Mouse (Mus musculus) midbrain, embryonic 13.5 days (tissue): Measurements from ENCODE around the gene Zbp1. TPM values are rescaled to one million over a fixed set of nuclear protein-coding genes. Genes with fewer than 3 reads are reported as not detected.

Experiments
- ATAC-seq: fragments of 200-750 bp; cut with Nextera tagmentation; 2 replicates; pipeline ENCODE4 v1.8.0; 2017; ENCODE audit warnings: mild to moderate bottlenecking, moderate TSS enrichment, moderate library complexity
- H3K27ac ChIP-seq: fragments of 300-500 bp; sonication (generic); 2 replicates; pipeline ENCODE4 v1.5.1; 2015; ENCODE audit warnings: inconsistent platforms, mild to moderate bottlenecking, moderate library complexity
- H3K27me3 ChIP-seq: fragments of 300-500 bp; sonication (generic); 2 replicates; pipeline ENCODE4 v1.6.1; 2015; ENCODE audit warnings: mild to moderate bottlenecking, inconsistent platforms
- H3K36me3 ChIP-seq: fragments of 300-500 bp; sonication (generic); 2 replicates; pipeline ENCODE4 v1.6.1; 2015; ENCODE audit warnings: mild to moderate bottlenecking, inconsistent platforms
- H3K4me1 ChIP-seq: fragments of 300-500 bp; sonication (generic); replicated peaks from 2 replicates; pipeline ENCODE4 v1.6.1; 2015; ENCODE audit warnings: inconsistent platforms
- H3K4me2 ChIP-seq: fragments of 300-500 bp; sonication (generic); replicated peaks from 2 replicates; pipeline ENCODE4 v1.6.1; 2015; ENCODE audit warnings: moderate library complexity, mild to moderate bottlenecking, inconsistent platforms
- H3K4me3 ChIP-seq: fragments of 300-500 bp; sonication (generic); replicated peaks from 2 replicates; pipeline ENCODE4 v1.5.1; 2015; ENCODE audit warnings: mild to moderate bottlenecking, inconsistent platforms
- H3K9ac ChIP-seq: fragments of 300-500 bp; sonication (generic); replicated peaks from 2 replicates; pipeline ENCODE4 v1.6.1; 2015; ENCODE audit warnings: mild to moderate bottlenecking, inconsistent platforms
- H3K9me3 ChIP-seq: fragments of 300-500 bp; sonication (generic); 2 replicates; pipeline ENCODE4 v1.6.1; 2016; ENCODE audit warnings: mild to moderate bottlenecking, inconsistent platforms
- WGBS: fragments of 180-500 bp; shearing (Covaris S2); methylation state at CpG from one replicate; pipeline ENCODE4 v1.1.7; 2015; 5-methylcytosine and 5-hydroxymethylcytosine counted together
- polyA plus RNA-seq: library from polyadenylated mRNA; unstranded; fragments of >200 nt; fragmentation: Nextera tagmentation; extraction: Ambion mirVana; gene quantifications from 2 replicates; pipeline ENCODE4 v1.2.1, GENCODE M21; 2015

Gene Zbp1
- polyA plus RNA-seq, 1 experiment from 2014 or later = 0.50 TPM

DNA sequence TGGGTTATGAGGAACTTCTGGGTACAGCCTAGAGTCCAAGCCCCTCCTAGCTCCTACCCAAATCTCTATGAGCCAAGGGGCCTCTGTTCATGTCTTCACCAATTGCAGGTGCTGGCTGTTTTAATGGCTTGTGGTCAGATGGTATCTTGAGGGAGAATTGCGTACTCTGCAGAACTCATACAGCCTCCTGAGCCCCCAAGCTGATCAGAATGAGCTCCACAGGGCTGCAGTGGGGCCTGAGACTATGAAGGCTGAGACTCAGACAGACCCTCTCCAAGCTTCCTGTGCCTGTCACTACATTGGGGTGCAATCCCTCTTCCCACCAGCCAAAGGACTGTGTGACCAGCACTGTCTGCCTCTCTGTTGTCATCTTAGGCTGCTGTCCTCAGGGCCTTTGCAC lies 46.3 kb downstream of the Zbp1 start:
- ATAC-seq = no peak
- peak overlapping the region; percentile 96 for H3K27ac ChIP-seq
- H3K4me1 ChIP-seq = peaks cover 36% of the 10 kb centered on the region

DNA sequence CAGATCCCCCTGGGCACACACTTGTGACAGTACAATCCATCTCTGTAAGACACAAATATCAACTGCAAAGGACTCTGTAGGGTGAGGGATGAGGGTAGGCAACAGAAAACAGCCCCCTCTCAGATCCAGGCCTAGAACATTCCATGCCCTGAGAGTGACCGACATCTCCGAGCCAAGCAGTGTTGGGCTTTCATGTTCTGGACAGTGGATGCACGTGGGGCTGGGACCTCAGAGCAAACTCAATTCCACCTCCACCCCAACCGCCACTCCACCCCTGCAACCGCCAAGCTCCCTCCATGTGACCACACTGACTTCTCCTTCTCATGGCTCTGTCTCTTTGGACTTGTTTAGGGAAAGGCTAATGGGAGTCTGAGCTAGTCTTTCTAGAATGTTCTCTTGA lies 46.8 kb downstream of the Zbp1 start:
- Histone ChIP-seq H3K4me2 (peak overlapping the region; percentile 55), H3K9me3 (no peaks in the 10 kb centered on the region), H3K27ac (peak overlapping the region; percentile 96), H3K36me3 (no peaks in the 10 kb centered on the region), H3K4me1 (peaks cover 36% of the 10 kb centered on the region), H3K9ac (peak overlapping the region; percentile 53; the same call in 1 of the 2 replicates), H3K27me3 (no peaks in the 10 kb centered on the region), H3K4me3 (no peak overlapping the region)
- 86% methylated on average over 5 of the region's 5 CpGs for WGBS
- no peak for ATAC-seq

More for the DNA sequence above, 46.3 kb downstream of the Zbp1 start:
- Histone ChIP-seq H3K9me3 (no peaks in the 10 kb centered on the region), H3K4me3 (no peak overlapping the region), H3K4me2 (no peak overlapping the region), H3K9ac (no peak overlapping the region), H3K36me3 (no peaks in the 10 kb centered on the region), H3K27me3 (no peaks in the 10 kb centered on the region)
- WGBS = 85% methylated on average over 1 of the region's 1 CpGs

DNA sequence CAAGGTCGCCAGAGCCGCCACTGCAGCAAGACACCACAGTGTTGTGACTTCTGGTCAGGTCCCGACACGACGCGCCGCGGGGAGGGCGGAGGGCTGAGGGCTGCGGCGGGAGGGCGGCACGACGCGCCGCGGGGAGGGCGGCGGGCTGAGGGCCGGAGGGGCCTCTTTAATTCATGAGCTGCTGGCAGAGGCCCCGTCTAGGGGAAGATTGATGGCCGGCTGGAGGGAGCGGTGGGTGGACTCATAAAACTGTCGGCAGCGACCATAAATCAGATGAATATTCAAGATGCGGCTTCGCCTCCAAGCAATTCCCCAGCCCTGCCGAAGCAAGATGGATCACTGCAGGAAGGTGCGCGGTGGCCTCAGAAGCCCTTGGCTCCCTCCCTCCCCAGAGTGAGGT lies 47.3 kb downstream of the Zbp1 start:
- 2% methylated on average over 29 of the region's 30 CpGs for WGBS
- peaks cover 36% of the 10 kb centered on the region for H3K4me1 ChIP-seq
- H3K36me3 ChIP-seq = no peaks in the 10 kb centered on the region
- peak overlapping the region; percentile 53; the same call in 1 of the 2 replicates for H3K9ac ChIP-seq
- H3K27ac ChIP-seq = peak overlapping the region; percentile 96
- peak overlapping the region; percentile 20 for H3K4me3 ChIP-seq
- ATAC-seq = 0 out of 2 replicates have a peak, but pooled peaks have one; percentile 3
- no peaks in the 10 kb centered on the region for H3K27me3 ChIP-seq
- peak overlapping the region; percentile 55 for H3K4me2 ChIP-seq
- H3K9me3 ChIP-seq = no peaks in the 10 kb centered on the region

DNA sequence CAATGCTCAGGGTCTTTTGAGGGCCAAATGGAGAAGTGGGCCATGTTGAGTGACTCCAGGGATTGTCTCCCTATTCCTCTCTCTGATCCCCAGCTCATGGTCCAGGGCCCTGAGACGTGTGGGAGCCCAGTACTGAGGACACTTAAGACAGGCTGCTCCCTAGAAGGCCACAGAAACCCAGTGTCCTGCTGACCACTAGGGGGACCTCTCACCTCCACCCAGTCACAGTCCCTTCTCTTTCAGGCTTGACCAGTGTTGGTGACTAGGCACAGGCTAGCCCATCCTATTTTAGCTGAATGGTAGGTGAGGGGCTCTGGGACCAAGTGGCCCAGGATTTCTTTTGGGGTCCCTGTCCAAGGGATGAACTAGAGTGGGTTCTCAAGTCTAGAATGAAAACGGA lies 48.0 kb downstream of the Zbp1 start:
- Histone ChIP-seq H3K4me3 (no peak overlapping the region), H3K9me3 (no peaks in the 10 kb centered on the region), H3K4me1 (peaks cover 36% of the 10 kb centered on the region), H3K27ac (peak overlapping the region; percentile 96), H3K36me3 (no peaks in the 10 kb centered on the region), H3K27me3 (no peaks in the 10 kb centered on the region), H3K9ac (no peak overlapping the region), H3K4me2 (no peak overlapping the region)
- 60% methylated on average over 2 of the region's 2 CpGs for WGBS
- ATAC-seq = no peak

DNA sequence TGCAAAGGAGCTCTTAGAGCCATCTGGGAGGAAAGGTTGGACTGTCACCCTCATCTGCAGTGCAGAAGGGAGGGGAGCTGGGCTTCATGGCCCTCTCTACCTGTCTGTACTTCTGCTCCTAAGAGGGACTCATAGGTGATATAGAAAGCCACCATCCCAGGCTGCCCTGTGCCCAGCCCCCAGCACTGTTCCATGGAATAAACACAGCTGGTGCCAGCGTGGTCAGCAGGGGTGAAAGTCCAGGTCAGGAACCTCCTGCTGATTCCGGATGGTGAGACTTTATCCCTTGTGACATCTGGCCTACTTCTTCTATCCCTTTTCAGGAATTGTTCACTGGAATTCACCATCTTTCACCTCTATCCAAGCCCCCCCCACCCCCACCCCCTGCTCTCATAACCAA lies 48.6 kb downstream of the Zbp1 start:
- Histone ChIP-seq H3K4me2 (no peak overlapping the region), H3K9ac (no peak overlapping the region), H3K27me3 (no peaks in the 10 kb centered on the region), H3K4me1 (peaks cover 36% of the 10 kb centered on the region), H3K36me3 (no peaks in the 10 kb centered on the region), H3K9me3 (no peaks in the 10 kb centered on the region), H3K27ac (no peak overlapping the region), H3K4me3 (no peak overlapping the region)
- ATAC-seq = no peak
- WGBS = 80% methylated on average over 2 of the region's 2 CpGs

DNA sequence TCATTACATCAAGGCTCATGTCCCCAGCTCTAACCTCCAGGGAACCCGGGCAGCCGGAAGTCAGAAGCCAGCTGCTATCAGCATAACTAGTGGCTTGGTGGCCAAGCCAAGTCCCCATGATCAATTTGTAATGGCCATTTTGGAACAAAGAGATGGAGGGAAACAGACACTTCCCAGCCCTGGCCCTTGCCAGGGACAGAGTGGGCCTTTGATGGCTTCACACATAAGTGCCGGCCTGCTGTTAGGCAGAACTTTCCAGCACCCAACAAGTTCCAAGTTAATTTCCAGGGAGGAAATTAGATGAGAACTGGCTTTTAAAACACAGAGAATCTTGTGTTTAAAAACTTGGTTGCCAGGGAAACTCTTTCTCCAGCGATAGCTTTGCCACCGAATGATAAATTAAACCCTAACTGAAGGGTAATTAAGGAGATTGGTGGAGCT lies 50.3 kb downstream of the Zbp1 start:
- Histone ChIP-seq H3K9me3 (no peaks in the 10 kb centered on the region), H3K4me1 (peaks cover 23% of the 10 kb centered on the region), H3K4me3 (no peak overlapping the region), H3K9ac (no peak overlapping the region), H3K27ac (no peak overlapping the region), H3K27me3 (no peaks in the 10 kb centered on the region), H3K36me3 (no peaks in the 10 kb centered on the region), H3K4me2 (no peak overlapping the region)
- 67% methylated on average over 5 of the region's 5 CpGs for WGBS
- no peak for ATAC-seq

DNA sequence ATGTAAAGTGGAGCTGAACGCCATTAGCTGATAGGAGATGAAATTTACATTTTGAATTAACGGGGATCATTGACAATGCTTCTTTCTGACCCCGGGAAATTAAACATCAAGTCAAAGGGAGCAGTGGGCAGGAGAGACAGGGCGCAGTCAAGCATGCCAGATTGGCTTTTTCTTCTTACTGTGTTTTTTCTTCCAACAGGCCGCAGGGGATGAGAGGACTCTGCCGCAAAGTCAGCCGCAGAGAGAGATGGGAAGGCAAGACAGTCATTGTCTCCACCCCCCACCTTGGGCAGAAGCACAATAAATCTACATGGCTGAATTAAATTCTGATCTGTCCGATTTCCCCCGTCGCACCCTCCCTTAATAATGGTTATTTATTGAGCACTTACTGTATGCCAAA lies 53.4 kb downstream of the Zbp1 start:
- 81% methylated on average over 10 of the region's 10 CpGs for WGBS
- 0 out of 2 replicates have a peak, but pooled peaks cover 5% of the 10 kb centered on the region for H3K4me1 ChIP-seq
- no peaks in the 10 kb centered on the region for H3K36me3 ChIP-seq
- no peak overlapping the region for H3K9ac ChIP-seq
- no peak for ATAC-seq
- no peak overlapping the region for H3K4me2 ChIP-seq
- no peak overlapping the region for H3K27ac ChIP-seq
- no peaks in the 10 kb centered on the region for H3K27me3 ChIP-seq
- H3K4me3 ChIP-seq = no peak overlapping the region
- no peaks in the 10 kb centered on the region for H3K9me3 ChIP-seq

DNA sequence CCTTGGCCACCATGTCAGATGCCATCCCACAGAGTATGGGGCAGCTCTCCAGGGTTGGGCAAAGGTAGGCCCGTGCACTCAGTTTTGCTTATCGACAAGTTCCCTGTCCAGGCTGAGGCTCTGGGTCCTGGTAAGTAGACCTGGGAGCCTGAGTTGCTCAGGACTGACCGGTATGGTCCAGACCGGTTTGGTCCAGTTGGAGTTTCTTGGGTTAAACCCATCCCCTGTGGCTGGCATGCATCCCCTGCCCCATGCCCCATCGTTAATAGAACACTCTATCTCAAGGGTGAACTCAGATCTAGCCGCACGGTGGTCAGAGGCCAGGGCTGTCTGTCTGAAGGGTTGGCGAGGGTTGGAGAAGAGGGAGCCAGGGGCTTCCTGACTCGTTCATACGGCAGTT lies 53.8 kb downstream of the Zbp1 start:
- no peak for ATAC-seq
- H3K9ac ChIP-seq = no peak overlapping the region
- no peak overlapping the region for H3K27ac ChIP-seq
- H3K4me1 ChIP-seq = 0 out of 2 replicates have a peak, but pooled peaks cover 5% of the 10 kb centered on the region
- no peak overlapping the region for H3K4me3 ChIP-seq
- 84% methylated on average over 10 of the region's 10 CpGs for WGBS
- no peak overlapping the region for H3K4me2 ChIP-seq
- no peaks in the 10 kb centered on the region for H3K9me3 ChIP-seq
- H3K36me3 ChIP-seq = no peaks in the 10 kb centered on the region
- no peaks in the 10 kb centered on the region for H3K27me3 ChIP-seq

DNA sequence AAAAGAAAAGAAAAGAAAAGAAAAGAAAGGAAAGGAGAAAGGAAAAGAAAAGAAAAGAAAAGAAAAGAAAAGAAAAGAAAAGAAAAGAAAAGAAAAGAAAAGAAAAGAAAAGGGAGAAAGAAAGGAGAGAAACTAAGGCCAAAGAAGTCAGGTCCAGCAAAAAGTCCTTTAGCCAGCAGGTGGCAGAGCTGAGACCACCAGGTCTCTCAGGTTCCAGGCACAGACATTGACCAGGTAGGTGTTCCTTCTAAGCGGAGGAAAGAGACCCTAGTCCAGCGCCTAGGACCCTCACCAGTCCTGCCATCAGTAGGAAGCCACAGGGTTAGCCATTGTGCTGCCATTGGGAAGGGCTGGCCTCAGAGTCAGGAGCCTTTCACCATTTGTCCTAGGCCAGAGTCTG lies 54.4 kb downstream of the Zbp1 start:
- 0 out of 2 replicates have a peak, but pooled peaks cover 5% of the 10 kb centered on the region for H3K4me1 ChIP-seq
- 40% methylated on average over 2 of the region's 2 CpGs for WGBS
- H3K4me2 ChIP-seq = no peak overlapping the region
- H3K9ac ChIP-seq = no peak overlapping the region
- H3K27ac ChIP-seq = no peak overlapping the region
- H3K4me3 ChIP-seq = no peak overlapping the region
- H3K27me3 ChIP-seq = no peaks in the 10 kb centered on the region
- no peaks in the 10 kb centered on the region for H3K36me3 ChIP-seq
- no peaks in the 10 kb centered on the region for H3K9me3 ChIP-seq
- ATAC-seq = no peak

DNA sequence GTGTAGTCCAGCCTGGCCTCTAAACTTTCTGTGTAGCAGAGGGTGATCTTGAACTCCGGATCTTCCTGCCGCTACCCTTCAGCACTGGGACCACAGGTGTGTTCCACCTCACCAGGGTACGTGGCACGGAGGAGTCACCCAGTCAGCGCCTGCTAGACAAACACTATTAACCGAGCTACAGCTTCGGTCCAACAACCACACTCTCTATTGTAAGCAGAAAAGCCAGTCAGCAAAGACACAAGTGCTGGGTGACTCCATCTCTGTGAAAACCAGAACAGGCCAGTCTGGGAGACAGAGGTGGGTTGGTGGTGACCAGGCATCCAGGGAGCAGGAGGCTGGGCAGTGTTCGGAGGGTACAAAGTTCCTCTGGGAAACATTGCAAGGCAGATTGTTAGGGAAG lies 55.3 kb downstream of the Zbp1 start:
- WGBS = 87% methylated on average over 8 of the region's 8 CpGs
- H3K36me3 ChIP-seq = no peaks in the 10 kb centered on the region
- H3K4me3 ChIP-seq = no peak overlapping the region
- H3K9me3 ChIP-seq = no peaks in the 10 kb centered on the region
- H3K27me3 ChIP-seq = no peaks in the 10 kb centered on the region
- ATAC-seq = no peak
- H3K4me2 ChIP-seq = no peak overlapping the region
- no peak overlapping the region for H3K27ac ChIP-seq
- 0 out of 2 replicates have a peak, but pooled peaks cover 5% of the 10 kb centered on the region for H3K4me1 ChIP-seq
- no peak overlapping the region for H3K9ac ChIP-seq

DNA sequence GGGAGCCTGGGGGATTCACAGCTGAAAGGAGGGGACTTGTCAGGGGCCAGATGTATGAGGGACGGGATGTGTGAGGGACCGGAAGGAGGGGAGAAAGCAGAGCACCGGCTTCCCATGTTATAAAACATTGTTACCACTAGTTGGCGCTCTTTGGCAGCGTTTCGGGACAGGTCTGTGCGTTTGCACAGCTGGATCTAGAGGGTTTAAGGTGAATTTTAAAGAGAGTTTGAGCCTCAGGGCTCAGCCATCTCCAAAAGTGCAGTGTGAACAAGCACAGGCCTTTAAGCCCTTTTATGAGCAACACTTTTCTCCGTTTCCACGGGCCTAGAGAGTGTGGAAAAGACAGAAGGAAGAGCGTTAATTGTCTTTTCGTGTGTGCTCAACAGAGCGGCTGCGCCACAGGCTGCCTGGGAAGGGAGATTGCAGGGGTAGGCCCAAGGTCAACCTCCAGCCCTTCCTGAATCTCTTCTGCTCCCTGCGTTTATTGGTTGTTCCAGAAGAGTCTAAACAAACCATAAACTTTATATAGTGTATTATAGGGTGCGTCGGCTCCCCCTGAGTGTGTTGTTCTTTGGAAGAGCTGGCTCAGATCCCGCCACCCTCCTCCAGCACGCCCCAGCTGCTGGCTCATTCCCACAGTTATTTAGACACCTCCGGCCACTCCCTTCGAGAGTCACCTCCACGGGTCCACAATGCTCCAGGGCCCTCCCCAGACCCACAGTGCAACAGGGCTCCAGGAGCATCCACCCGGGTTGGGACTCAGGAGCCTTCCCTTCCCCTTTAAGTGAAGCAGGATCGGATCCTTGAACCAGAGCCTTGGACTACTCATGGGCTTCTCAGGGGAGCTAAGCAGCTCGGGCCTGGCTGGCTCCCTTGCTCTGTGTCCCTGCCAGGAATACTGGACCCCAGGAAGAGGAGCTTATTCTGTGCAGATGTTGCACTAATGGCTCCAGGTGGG lies 59.1 kb downstream of the Zbp1 start:
- Histone ChIP-seq H3K36me3 (no peaks in the 10 kb centered on the region), H3K9ac (no peak overlapping the region), H3K4me2 (no peak overlapping the region), H3K27me3 (no peaks in the 10 kb centered on the region), H3K4me1 (0 out of 2 replicates have a peak, but pooled peaks cover 5% of the 10 kb centered on the region), H3K27ac (no peak overlapping the region), H3K9me3 (no peaks in the 10 kb centered on the region), H3K4me3 (no peak overlapping the region)
- WGBS = 57% methylated on average over 24 of the region's 24 CpGs
- peak; percentile 43 for ATAC-seq

DNA sequence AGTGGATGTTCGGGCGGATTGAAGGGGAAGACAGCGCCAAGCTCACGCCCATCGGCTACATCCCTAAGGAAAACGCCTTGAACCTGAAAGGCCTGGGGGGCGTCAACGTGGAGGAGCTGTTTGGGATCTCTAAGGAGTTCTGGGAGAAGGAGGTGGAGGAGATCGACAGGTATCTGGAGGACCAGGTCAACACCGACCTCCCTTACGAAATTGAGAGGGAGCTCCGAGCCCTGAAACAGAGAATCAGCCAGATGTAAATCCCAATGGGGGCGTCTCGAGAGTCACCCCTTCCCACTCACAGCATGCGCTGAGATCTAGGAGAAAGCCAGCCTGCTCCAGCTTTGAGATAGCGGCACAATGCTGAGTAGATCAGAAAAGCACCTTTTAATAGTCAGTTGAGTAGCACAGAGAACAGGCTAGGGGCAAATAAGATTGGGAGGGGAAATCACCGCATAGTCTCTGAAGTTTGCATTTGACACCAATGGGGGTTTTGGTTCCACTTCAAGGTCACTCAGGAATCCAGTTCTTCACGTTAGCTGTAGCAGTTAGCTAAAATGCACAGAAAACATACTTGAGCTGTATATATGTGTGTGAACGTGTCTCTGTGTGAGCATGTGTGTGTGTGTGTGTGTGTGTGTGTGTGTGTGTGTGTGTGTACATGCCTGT lies 60.2 kb downstream of the Zbp1 start:
- Histone ChIP-seq H3K27me3 (no peaks in the 10 kb centered on the region), H3K9ac (no peak overlapping the region), H3K9me3 (no peaks in the 10 kb centered on the region), H3K4me1 (0 out of 2 replicates have a peak, but pooled peaks cover 5% of the 10 kb centered on the region), H3K4me3 (no peak overlapping the region), H3K4me2 (no peak overlapping the region), H3K27ac (no peak overlapping the region), H3K36me3 (no peaks in the 10 kb centered on the region)
- 92% methylated on average over 19 of the region's 19 CpGs for WGBS
- ATAC-seq = no peak
